Mouse (Mus musculus): ENCODE measurements around the gene Mtus2.

- TF ChIP-seq POLR2AphosphoS2 (IDR thresholded peaks at IDR 0.05; ENCODE audit: insufficient read length, low read depth): no peak
- TF ChIP-seq POLR2A (IDR thresholded peaks at IDR 0.05; ENCODE audit: insufficient read length, low read depth): no peak
- TF ChIP-seq TCF12 (IDR thresholded peaks at IDR 0.05; ENCODE audit: insufficient read depth, poor library complexity, severe bottlenecking): no peak
- no peak for TF ChIP-seq USF1 (IDR thresholded peaks at IDR 0.05; ENCODE audit: low read depth)
- TF ChIP-seq MAX (IDR thresholded peaks at IDR 0.05; ENCODE audit: low read depth): no peak
- TF ChIP-seq MYOG (IDR thresholded peaks at IDR 0.05; ENCODE audit: control insufficient read depth in 1 of 3, insufficient read depth in 1 of 3, insufficient read length in 2 of 3, low read depth in 2 of 3): no peak
- no peak for TF ChIP-seq E2F4 (IDR thresholded peaks at IDR 0.05; ENCODE audit: insufficient read depth)
- no peak for TF ChIP-seq MYOD1 (IDR thresholded peaks at IDR 0.05; ENCODE audit: control insufficient read depth in 1 of 3, insufficient read length in 2 of 3, low read depth in 2 of 3)
- no peak for TF ChIP-seq REST (IDR thresholded peaks at IDR 0.05; ENCODE audit: insufficient read depth, insufficient read length)
- TF ChIP-seq CEBPB (IDR thresholded peaks at IDR 0.05; ENCODE audit: insufficient read depth, poor library complexity, severe bottlenecking): no peak
- TF ChIP-seq TCF3 (IDR thresholded peaks at IDR 0.05; ENCODE audit: insufficient read length, low read depth): no peak
- no peak for TF ChIP-seq SRF (IDR thresholded peaks at IDR 0.05; ENCODE audit: control insufficient read depth, insufficient read length, low read depth)
These were observed 173.8 kb downstream of the Mtus2 start for GRCm38 (mm10) chr5:148130691-148131457.

Measured in myocyte (in vitro differentiated cells).